Mouse (Mus musculus) kidney, adult 8-10 months (tissue): Measurements from ENCODE around the gene Il25.

Source experiments
- DNase-seq, 2 experiments: peaks; one replicate each; pipeline ENCODE4 v3.0.0; 2022

The Il25 gene

GRCm38 (mm10) chr14:54932645-54933150, at the start of gene Il25:
Gene Il25 (plus strand): TSS chr14:54932695.
- DNase-seq = no peak

- peak; percentile 85 to 88 for DNase-seq
Observed at GRCm38 (mm10) chr14:54883154-54884021, 49.1 kb upstream of the Il25 start, which contains the start of the genes Bcl2l2 and Gm20521. Gene Bcl2l2 (plus strand): TSS chr14:54883377. Gene Gm20521 (plus strand): TSS chr14:54883441.

GRCm38 (mm10) chr14:54884022-54884712, 48.3 kb upstream of the Il25 start:
- DNase-seq = no peak

- DNase-seq = no peak
Observed at GRCm38 (mm10) chr14:54885309-54885708, 47.2 kb upstream of the Il25 start.

- DNase-seq = no peak
Observed at GRCm38 (mm10) chr14:54892200-54892599, 40.3 kb upstream of the Il25 start, which contains the start of gene Pabpn1. Gene Pabpn1 (plus strand): TSS chr14:54892500.

- peak; percentile 99 to 100 for DNase-seq
Observed at GRCm38 (mm10) chr14:54893651-54894181, 38.8 kb upstream of the Il25 start.

GRCm38 (mm10) chr14:54894296-54895151, 38.0 kb upstream of the Il25 start:
- peak; percentile 59 to 60 for DNase-seq

GRCm38 (mm10) chr14:54897445-54897844, 35.0 kb upstream of the Il25 start:
- no peak for DNase-seq

GRCm38 (mm10) chr14:54900383-54900782, 32.1 kb upstream of the Il25 start:
- DNase-seq = peak; percentile 78 to 80

GRCm38 (mm10) chr14:54903641-54904040, 28.9 kb upstream of the Il25 start:
- DNase-seq = no peak

- no peak for DNase-seq
Observed at GRCm38 (mm10) chr14:54908682-54909081, 23.8 kb upstream of the Il25 start.

GRCm38 (mm10) chr14:54912109-54912850, 20.2 kb upstream of the Il25 start:
- DNase-seq = no peak

GRCm38 (mm10) chr14:54912886-54913285, 19.6 kb upstream of the Il25 start, which contains the start of gene Slc22a17:
Gene Slc22a17 (minus strand): TSS chr14:54913132.
- DNase-seq = peak; percentile 35 to 61

GRCm38 (mm10) chr14:54913343-54913742, 19.2 kb upstream of the Il25 start:
- DNase-seq = no peak

- no peak for DNase-seq
Observed at GRCm38 (mm10) chr14:54920076-54920685, 12.3 kb upstream of the Il25 start.

- DNase-seq = no peak
Observed at GRCm38 (mm10) chr14:54924641-54925348, 7.7 kb upstream of the Il25 start.

GRCm38 (mm10) chr14:54925349-54926342, 6.8 kb upstream of the Il25 start, which contains the start of gene Efs:
Gene Efs (minus strand): TSS chr14:54926126.
- DNase-seq = peak; percentile 23 to 31

- DNase-seq = no peak
Observed at GRCm38 (mm10) chr14:54926401-54927158, 5.9 kb upstream of the Il25 start.
